9 mouse cellular contexts compared by ENCODE assay signal in the genomic region with DNA sequence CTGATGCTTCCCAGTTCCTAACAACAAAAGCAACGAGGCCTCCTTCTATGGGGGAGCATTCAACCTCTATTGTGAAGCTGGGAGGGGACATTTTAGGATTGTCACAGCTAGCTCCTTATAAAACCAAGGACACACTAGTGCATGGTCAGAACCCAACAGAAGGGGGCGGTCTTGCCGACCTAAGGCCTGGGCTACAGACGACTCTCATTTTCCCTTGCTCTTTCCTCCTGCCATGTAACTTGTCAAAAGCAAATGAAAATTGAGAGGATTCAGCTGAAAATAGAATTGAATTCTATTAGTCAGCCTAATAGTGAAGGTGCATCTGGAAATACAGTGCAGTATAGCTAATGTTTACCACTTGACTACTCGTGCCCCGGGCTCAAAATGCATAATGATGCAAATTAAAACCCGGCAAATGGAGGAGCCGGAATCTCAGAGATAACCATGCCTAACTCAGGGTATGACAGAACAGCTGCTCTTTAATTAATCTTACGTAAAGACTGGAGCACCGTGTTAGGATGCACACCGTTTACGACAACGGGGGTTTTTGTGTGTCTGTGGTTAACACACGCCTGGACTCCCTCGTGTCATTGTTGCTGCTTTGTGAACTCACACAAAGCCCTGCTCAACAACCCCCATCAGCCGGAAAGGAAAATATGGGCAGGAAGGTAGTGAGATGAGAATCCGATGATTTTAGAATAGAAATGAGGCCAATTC.
A peak's percentile ranks its signal among the peaks of the same experiment; 100 is the strongest.
DNase-seq lines count a peak whose midpoint lies in the region; ATAC-seq and TF ChIP-seq lines count a peak whose summit lies in the region.
"Had no signal": no experiment of that assay in that cellular context is flagged by ENCODE, and none has a peak within 500 bp of the region (broad histone marks: within the 10 kb centered on the region; RNA-seq: fewer than 3 reads in every experiment).

No protein-coding gene starts in this region.

- H3K9ac ChIP-seq in embryonic facial prominence, embryonic 15.5 days, result no peak overlapping the region
- H3K9ac ChIP-seq in stomach, postnatal 0 days (ENCODE audit: low read length), result no peak overlapping the region
- no peak overlapping the region for H3K9ac ChIP-seq in lung, postnatal 0 days (replicated peaks; ENCODE audit: low read depth)

- no peak for ATAC-seq in embryonic facial prominence, embryonic 15.5 days (ENCODE audit: insufficient number of reproducible peaks, low FRiP score, low TSS enrichment, low read depth)
- no peak for ATAC-seq in stomach, postnatal 0 days (ENCODE audit: low FRiP score, low TSS enrichment)
- ATAC-seq in lung, postnatal 0 days, result no peak
- ATAC-seq: Patski had no signal

- no peak for TF ChIP-seq EP300 in stomach, postnatal 0 days (optimal IDR thresholded peaks at IDR 0.05)
- TF ChIP-seq EP300 in lung, postnatal 0 days (IDR thresholded peaks at IDR 0.05), result no peak

- no peaks in the 10 kb centered on the region for H3K27me3 ChIP-seq in embryonic facial prominence, embryonic 15.5 days
- no peaks in the 10 kb centered on the region for H3K27me3 ChIP-seq in stomach, postnatal 0 days (ENCODE audit: control insufficient read depth, insufficient read depth, low read length)
- no peaks in the 10 kb centered on the region for H3K27me3 ChIP-seq in lung, postnatal 0 days (replicated peaks; ENCODE audit: insufficient read depth, low read length)
- H3K27me3 ChIP-seq: Patski had no signal

- WGBS in embryonic facial prominence, embryonic 15.5 days, result 54% methylated on average over 17 of the region's 17 CpGs
- 84% methylated on average over 17 of the region's 17 CpGs for WGBS in stomach, postnatal 0 days
- WGBS in lung, postnatal 0 days, result 84% methylated on average over 17 of the region's 17 CpGs

- no peak overlapping the region for H3K4me2 ChIP-seq in embryonic facial prominence, embryonic 15.5 days (replicated peaks)
- H3K4me2 ChIP-seq in stomach, postnatal 0 days (replicated peaks; ENCODE audit: low read depth), result no peak overlapping the region
- H3K4me2 ChIP-seq in lung, postnatal 0 days (replicated peaks; ENCODE audit: low read depth, low read length), result no peak overlapping the region

- peak overlapping the region; percentile 12; the same call in 1 of the 2 replicates for H3K27ac ChIP-seq in embryonic facial prominence, embryonic 15.5 days (replicated peaks)
- peak overlapping the region; percentile 47; the same call in 1 of the 2 replicates for H3K27ac ChIP-seq in left cerebral cortex, adult 2 months
- no peak overlapping the region for H3K27ac ChIP-seq in stomach, postnatal 0 days (replicated peaks)
- H3K27ac ChIP-seq in lung, postnatal 0 days (ENCODE audit: low read length), result no peak overlapping the region
- H3K27ac ChIP-seq: macrophage had no signal

- no peaks in the 10 kb centered on the region for H3K9me3 ChIP-seq in embryonic facial prominence, embryonic 15.5 days (replicated peaks)
- no peaks in the 10 kb centered on the region for H3K9me3 ChIP-seq in stomach, postnatal 0 days (ENCODE audit: control insufficient read depth, low read length)
- H3K9me3 ChIP-seq in lung, postnatal 0 days (ENCODE audit: low read length), result no peaks in the 10 kb centered on the region

- H3K36me3 ChIP-seq in embryonic facial prominence, embryonic 15.5 days, result no peaks in the 10 kb centered on the region
- H3K36me3 ChIP-seq in stomach, postnatal 0 days (ENCODE audit: control insufficient read depth, insufficient read depth, low read length), result no peaks in the 10 kb centered on the region
- no peaks in the 10 kb centered on the region for H3K36me3 ChIP-seq in lung, postnatal 0 days (ENCODE audit: insufficient read depth, low read length)

- peak; percentile 49 for TF ChIP-seq CTCF in left cerebral cortex, adult 2 months (IDR thresholded peaks at IDR 0.05)
- TF ChIP-seq CTCF in stomach, postnatal 0 days (IDR thresholded peaks at IDR 0.05; ENCODE audit: low read depth), result peak; percentile 29
- TF ChIP-seq CTCF in lung, postnatal 0 days (IDR thresholded peaks at IDR 0.05), result no peak; the same call in 1 of the 2 replicates

- H3K4me3 ChIP-seq in embryonic facial prominence, embryonic 15.5 days (replicated peaks), result no peak overlapping the region
- H3K4me3 ChIP-seq in left cerebral cortex, adult 2 months, result peak overlapping the region; percentile 4; the same call in 1 of the 2 replicates
- H3K4me3 ChIP-seq in stomach, postnatal 0 days (ENCODE audit: low read depth, low read length), result no peak overlapping the region
- H3K4me3 ChIP-seq in lung, postnatal 0 days (ENCODE audit: low read depth, low read length), result no peak overlapping the region

- intact Hi-C loops in left cerebral cortex, adult 2 months (cut with DNase I), result loop anchor here (5.0 kb wide), 1 partner anchor 397 kb away; no protein-coding TSS in a partner anchor
- intact Hi-C loops in gastrocnemius, postnatal 14 days (cut with DNase I; ENCODE audit: low total_unique reads), result no loop called here

- peaks cover 34% of the 10 kb centered on the region for H3K4me1 ChIP-seq in embryonic facial prominence, embryonic 15.5 days
- H3K4me1 ChIP-seq in stomach, postnatal 0 days (replicated peaks; ENCODE audit: control insufficient read depth, insufficient read depth), result peaks cover 6% of the 10 kb centered on the region; the same call in 1 of the 2 replicates
- H3K4me1 ChIP-seq in lung, postnatal 0 days (ENCODE audit: insufficient read depth, low read depth, low read length), result no peaks in the 10 kb centered on the region; the same call in 1 of the 2 replicates

- DNase-seq in retina, postnatal 1 day, result peak; percentile 45
- DNase-seq in retina, embryonic 14.5 days (ENCODE audit: low spot score), result no peak
- DNase-seq in left cerebral cortex, adult 2 months (ENCODE audit: extremely low spot score in 1 of 2, low spot score in 2 of 2), result peak in 1 of 2 experiments; percentile 12
- no peak for DNase-seq in stomach, postnatal 0 days (ENCODE audit: low spot score)
- no peak for DNase-seq in lung, postnatal 0 days (ENCODE audit: low spot score)
- DNase-seq in gastrocnemius, postnatal 14 days, result no peak

Comparison
In these comparisons a context has a peak if more than half of its experiments do, and no peak if none do; other contexts are left out.
1. H3K27ac ChIP-seq: peak in embryonic facial prominence, embryonic 15.5 days (single experiment) and left cerebral cortex, adult 2 months (single experiment); none in stomach, postnatal 0 days (single experiment) and lung, postnatal 0 days (single experiment).